Mouse (Mus musculus): ENCODE data around the gene Mdh2. TPM values are rescaled to one million over a fixed set of nuclear protein-coding genes. Genes with fewer than 3 reads are reported as not detected.

The Mdh2 gene
- polyA plus RNA-seq, 1 experiment from 2014 or later = 1,249 TPM

DNA sequence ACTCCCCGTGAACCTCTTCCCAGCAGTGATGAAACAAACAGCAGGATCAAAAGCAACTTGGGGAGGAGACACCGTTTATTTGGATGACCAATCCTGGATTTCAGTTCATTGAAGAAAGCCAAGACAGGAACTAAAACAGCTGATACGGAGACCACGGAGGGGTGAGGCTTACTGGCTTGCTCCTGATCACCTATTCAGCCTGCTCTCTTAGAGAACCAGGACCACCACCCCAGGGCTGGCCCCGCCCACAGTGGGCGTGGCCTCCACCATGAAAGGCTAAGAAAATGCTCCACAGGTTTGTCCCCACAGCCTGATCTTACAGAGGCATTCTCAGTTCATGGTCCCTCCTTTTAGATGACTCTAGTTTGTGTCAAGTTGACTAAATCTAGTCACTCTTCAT, 40.0 kb upstream of the Mdh2 start:
- in situ Hi-C loops (cut with MboI; ENCODE audit: low pct_unique_long_range_greater_than_20kb) = no loop called here
- ChIA-PET CTCF (no interaction called here), POLR2A (interaction anchor here (1.7 kb wide), 1 partner anchor 26 kb away, joined by 3 read pairs; no protein-coding TSS in a partner anchor)
- DNase-seq (ENCODE audit: low read depth, low spot score) (no peak), ATAC-seq (no peak)
- H3K27me3 ChIP-seq = no peaks in the 10 kb centered on the region
- TF ChIP-seq CTCF (IDR thresholded peaks at IDR 0.05) = no peak

DNA sequence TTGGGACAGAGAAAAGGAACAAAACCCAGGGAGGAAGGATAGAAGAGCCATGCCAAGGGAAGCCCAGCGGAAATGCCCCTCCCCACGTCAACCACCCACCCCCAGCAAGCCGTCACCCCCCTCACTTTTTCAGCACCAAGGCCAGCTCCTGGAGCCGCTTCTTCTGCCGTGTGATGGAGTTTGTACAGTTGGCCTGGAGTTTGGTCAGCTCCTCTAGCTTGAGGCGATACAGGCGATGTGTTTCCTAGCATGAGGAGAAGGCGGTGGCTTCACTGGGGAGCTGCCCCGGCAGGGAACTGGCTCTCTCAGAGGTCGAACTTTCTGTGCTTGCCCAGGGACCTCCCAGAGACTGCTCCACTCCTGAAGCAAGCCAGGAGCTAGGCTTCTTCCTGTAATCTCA, 36.1 kb upstream of the Mdh2 start:
- DNase-seq (ENCODE audit: low read depth, low spot score) = no peak
- POLR2A ChIA-PET = interaction anchor here (0.5 kb wide), 1 partner anchor 1360 kb away, joined by 3 read pairs; no protein-coding TSS in a partner anchor
- no peak for ATAC-seq
- CTCF ChIA-PET = interaction anchor here (1.3 to 3.1 kb wide), 2 partner anchors 16 to 126 kb away, joined by 3 to 12 read pairs; no protein-coding TSS in a partner anchor
- no peak for TF ChIP-seq CTCF (IDR thresholded peaks at IDR 0.05)
- no peaks in the 10 kb centered on the region for H3K27me3 ChIP-seq
- in situ Hi-C loops (cut with MboI; ENCODE audit: low pct_unique_long_range_greater_than_20kb) = no loop called here

DNA sequence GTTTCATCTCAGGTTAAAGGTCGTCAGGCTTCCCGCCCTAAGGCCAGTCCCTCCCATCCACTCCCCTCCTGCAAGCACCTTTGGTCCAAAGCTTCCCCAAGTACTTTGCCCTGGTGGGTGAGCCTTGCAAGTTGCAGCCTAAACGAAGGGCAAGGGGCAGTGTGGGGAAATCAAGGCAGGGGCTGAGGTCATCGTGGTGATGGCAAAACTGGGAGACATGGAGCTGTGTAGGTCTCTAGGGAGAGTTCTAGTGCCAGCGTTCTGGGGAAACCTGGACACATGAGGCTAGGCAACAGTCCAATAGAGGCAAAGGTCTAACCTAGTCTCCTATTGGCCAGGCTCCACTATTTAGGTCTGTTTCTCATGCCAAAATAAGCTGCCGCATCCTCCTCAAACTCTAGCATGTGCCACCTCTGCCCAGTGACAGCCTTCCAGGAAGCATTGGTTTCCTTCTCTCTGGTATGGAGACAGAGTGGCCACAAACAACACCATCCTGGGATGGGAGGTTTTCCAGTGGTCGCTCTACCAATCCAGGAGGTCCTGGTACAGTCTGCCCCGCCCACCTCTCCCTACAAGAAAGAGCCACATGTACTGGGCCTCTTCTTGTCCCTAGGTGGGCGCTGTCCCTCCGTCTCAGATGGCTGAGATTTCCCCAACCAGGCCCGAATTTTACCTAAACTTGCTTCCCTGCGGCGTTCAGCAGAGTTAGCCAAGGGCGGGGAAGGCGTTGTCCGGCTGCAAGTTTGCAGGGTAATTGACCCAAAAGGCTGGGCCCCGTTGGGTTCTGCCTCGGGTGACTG, 35.1 kb upstream of the Mdh2 start:
- no peak for TF ChIP-seq CTCF (IDR thresholded peaks at IDR 0.05)
- in situ Hi-C loops (cut with MboI; ENCODE audit: low pct_unique_long_range_greater_than_20kb) = no loop called here

DNA sequence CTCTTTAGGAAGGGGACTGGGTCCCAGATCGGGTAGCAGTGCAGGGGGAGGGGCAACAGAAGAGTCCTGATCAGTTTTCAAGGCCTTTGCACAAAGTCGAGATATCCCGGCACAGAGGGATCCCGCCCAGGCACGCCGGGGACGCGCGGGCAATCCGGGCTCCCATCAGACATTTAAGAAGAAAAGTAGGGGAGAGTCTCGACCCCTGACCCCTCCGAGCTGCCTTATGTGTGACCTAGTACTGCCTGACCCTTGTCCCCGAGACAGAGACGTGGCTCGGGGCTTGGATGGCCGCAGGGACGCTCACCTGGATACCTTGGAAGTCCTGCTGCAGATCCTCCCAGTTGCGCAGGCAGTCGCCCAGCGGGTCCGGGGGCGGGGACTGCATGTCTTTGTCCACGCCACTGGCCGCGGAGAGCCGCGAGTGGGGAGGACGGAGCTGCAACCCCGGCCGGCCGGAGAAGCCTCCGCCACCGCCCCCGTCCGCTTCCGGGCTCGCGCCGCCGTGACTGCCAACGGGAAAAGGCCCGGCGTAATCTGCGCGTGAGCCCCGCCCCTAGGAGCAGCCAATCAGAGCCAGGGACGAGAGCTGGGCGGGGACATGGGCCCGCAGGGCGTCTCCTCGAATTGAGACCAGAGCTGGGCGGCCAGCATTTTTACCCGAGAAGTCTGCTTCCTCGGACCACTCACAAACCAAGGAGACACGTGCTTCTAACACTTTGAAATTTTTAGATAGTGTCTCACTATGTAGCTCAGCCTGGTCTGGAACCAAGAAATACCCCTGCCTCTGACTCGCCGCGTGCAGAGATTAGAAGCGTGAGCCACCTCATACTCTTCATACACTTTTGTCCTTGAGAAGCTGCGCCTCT, 34.3 kb upstream of the Mdh2 start, which contains the start of gene Tmem120a:
Tmem120a (minus strand) TSS at position 708 of the 869 bp plus-strand sequence.
- no peaks in the 10 kb centered on the region for H3K27me3 ChIP-seq
- POLR2A ChIA-PET = interaction anchor here (1.1 kb wide), 1 partner anchor 22 kb away, joined by 3 read pairs; no protein-coding TSS in a partner anchor
- no peak for TF ChIP-seq CTCF (IDR thresholded peaks at IDR 0.05)
- in situ Hi-C loops (cut with MboI; ENCODE audit: low pct_unique_long_range_greater_than_20kb) = no loop called here
- DNase-seq (ENCODE audit: low read depth, low spot score) (no peak), ATAC-seq (peak; percentile 88)
- CTCF ChIA-PET = interaction anchor here (0.9 to 3.1 kb wide), 5 partner anchors 14 to 128 kb away, joined by 3 to 12 read pairs (median 5); no protein-coding TSS in a partner anchor

More for the DNA sequence above, 35.1 kb upstream of the Mdh2 start:
- POLR2A ChIA-PET = no interaction called here
- H3K27me3 ChIP-seq = no peaks in the 10 kb centered on the region
- CTCF ChIA-PET = interaction anchor here (3.1 kb wide), 1 partner anchor 17 kb away, joined by 12 read pairs; no protein-coding TSS in a partner anchor
- no peak for DNase-seq (ENCODE audit: low read depth, low spot score)
- no peak for ATAC-seq

DNA sequence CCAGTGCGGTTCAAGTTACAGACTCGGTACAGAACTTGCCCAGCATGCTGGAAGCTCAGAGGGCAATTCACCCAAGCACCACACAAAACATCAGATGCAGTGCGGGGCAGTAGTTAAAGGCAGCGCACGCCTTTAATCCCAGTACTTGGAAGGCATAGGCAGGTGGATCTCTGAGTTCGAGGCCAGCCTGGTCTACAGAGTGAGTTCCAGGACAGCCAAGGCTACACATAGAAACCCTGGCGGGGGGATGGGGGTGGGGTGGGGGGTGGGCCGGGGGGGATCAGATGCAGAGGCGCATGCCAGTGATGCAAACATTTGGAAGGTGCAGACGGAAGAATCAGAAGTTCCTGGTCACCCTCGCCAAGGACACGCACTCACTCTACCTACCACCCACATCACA, 33.5 kb upstream of the Mdh2 start:
- no peak for ATAC-seq
- CTCF ChIA-PET = interaction anchor here (0.9 to 1.9 kb wide), 5 partner anchors 13 to 129 kb away, joined by 3 to 7 read pairs (median 3); no protein-coding TSS in a partner anchor
- in situ Hi-C loops (cut with MboI; ENCODE audit: low pct_unique_long_range_greater_than_20kb) = loop anchor here (5.0 kb wide), 1 partner anchor 62 kb away; no protein-coding TSS in a partner anchor
- no peak for DNase-seq (ENCODE audit: low read depth, low spot score)
- POLR2A ChIA-PET = interaction anchor here (1.1 kb wide), 1 partner anchor 21 kb away, joined by 3 read pairs; no protein-coding TSS in a partner anchor
- H3K27me3 ChIP-seq = no peaks in the 10 kb centered on the region
- no peak for TF ChIP-seq CTCF (IDR thresholded peaks at IDR 0.05)

DNA sequence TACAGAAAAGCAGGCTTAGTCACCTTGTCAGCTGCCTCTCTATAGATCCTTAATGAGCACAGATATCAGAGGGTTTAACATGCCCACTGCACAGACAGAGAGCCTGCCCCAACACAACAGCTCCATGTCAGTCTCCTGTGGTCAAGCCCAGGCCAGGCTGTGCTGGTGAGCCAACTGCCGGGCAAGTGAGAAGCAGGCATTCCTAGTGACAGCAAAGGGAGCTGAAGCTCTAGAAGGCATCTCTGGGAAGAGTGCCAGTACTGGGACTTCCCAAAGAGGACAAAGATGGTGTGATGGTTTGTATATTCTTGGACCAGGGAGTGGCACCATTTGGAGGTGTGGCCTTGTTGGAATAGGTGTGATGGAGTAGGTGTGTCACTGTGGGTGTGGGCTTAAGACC, 27.2 kb upstream of the Mdh2 start:
- in situ Hi-C loops (cut with MboI; ENCODE audit: low pct_unique_long_range_greater_than_20kb) = no loop called here
- ChIA-PET CTCF (interaction anchor here (2.3 kb wide), 1 partner anchor 120 kb away, joined by 8 read pairs; no protein-coding TSS in a partner anchor), POLR2A (interaction anchor here (1.2 kb wide), 1 partner anchor 62 kb away, joined by 4 read pairs; no protein-coding TSS in a partner anchor)
- DNase-seq (ENCODE audit: low read depth, low spot score) (no peak), ATAC-seq (no peak)
- no peak for TF ChIP-seq CTCF (IDR thresholded peaks at IDR 0.05)
- no peaks in the 10 kb centered on the region for H3K27me3 ChIP-seq

DNA sequence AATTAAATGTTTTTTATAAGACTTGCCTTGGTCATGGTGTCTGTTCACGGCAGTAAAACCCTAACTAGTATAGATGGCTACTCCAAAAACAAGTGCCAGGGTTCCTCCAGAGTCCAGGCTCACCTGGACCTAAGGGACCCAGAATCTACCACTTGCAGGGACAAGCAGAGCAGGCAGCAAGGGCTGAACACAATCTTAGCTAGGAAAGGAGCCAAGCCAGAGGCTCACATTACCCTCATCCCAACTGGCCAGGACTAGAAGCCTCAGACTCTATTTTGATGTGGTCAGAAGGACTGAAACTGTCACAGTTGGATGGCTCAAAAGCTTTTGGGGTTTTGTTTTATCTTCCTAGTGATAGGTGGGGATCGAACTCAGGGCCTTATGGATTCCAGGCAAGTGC, 26.7 kb upstream of the Mdh2 start:
- in situ Hi-C loops (cut with MboI; ENCODE audit: low pct_unique_long_range_greater_than_20kb) = no loop called here
- DNase-seq (ENCODE audit: low read depth, low spot score) (no peak), ATAC-seq (no peak)
- POLR2A ChIA-PET = interaction anchor here (0.6 to 1.2 kb wide), 2 partner anchors 63 to 65 kb away, joined by 3 to 4 read pairs; no protein-coding TSS in a partner anchor
- no peak for TF ChIP-seq CTCF (IDR thresholded peaks at IDR 0.05)
- CTCF ChIA-PET = interaction anchor here (2.3 kb wide), 1 partner anchor 121 kb away, joined by 8 read pairs; no protein-coding TSS in a partner anchor
- H3K27me3 ChIP-seq = no peaks in the 10 kb centered on the region

DNA sequence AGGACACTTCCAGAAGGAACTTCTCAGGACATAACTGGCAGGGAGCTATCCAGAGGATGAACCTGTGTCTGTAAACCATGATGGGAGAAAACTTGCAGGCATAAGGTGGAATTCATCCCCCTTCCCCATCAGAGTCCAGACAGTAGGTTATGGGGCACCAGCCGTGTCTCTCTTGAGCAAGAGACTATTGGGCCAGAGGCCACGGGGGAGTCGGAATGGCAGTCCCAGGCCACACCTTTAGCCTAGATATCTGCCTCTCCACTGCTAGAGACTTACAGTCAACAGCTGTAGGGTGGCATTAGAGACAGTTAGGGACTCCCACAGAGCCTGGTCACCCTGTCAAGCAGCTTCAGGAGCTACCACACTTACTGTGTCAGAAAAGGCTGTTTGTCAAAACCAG, 16.4 kb upstream of the Mdh2 start:
- DNase-seq (ENCODE audit: low read depth, low spot score) (no peak), ATAC-seq (no peak)
- POLR2A ChIA-PET = no interaction called here
- H3K27me3 ChIP-seq = no peaks in the 10 kb centered on the region
- no peak for TF ChIP-seq CTCF (IDR thresholded peaks at IDR 0.05)
- in situ Hi-C loops (cut with MboI; ENCODE audit: low pct_unique_long_range_greater_than_20kb) = no loop called here
- CTCF ChIA-PET = interaction anchor here (1.5 to 4.2 kb wide), 2 partner anchors 132 to 146 kb away, joined by 5 to 23 read pairs; no protein-coding TSS in a partner anchor

DNA sequence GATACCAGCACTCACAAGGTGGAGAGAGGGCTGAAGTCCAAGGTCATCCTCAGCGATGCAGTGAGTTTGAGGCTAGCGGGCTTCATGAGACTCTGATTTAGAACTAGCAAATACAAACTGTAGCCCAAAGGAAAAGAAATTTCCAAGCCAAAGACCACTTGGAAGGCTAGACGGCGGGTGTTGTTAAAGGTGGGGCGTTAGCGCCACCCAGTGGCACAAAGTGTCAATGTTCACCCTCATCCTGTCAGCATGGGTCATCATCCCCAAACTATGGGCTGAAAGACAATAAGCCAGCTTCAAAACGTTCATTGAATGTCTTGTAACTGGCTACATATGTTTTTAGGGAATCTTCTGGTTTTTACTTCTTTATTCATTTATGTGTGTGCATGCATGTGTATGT, 14.8 kb upstream of the Mdh2 start:
- in situ Hi-C loops (cut with MboI; ENCODE audit: low pct_unique_long_range_greater_than_20kb) = no loop called here
- ATAC-seq (peak; percentile 29), DNase-seq (ENCODE audit: low read depth, low spot score) (no peak)
- ChIA-PET POLR2A (no interaction called here), CTCF (interaction anchor here (0.9 to 4.2 kb wide), 7 partner anchors 9 to 368 kb away, joined by 3 to 23 read pairs (median 3); no protein-coding TSS in a partner anchor)
- H3K27me3 ChIP-seq = no peaks in the 10 kb centered on the region
- peak; percentile 86 for TF ChIP-seq CTCF (IDR thresholded peaks at IDR 0.05)

DNA sequence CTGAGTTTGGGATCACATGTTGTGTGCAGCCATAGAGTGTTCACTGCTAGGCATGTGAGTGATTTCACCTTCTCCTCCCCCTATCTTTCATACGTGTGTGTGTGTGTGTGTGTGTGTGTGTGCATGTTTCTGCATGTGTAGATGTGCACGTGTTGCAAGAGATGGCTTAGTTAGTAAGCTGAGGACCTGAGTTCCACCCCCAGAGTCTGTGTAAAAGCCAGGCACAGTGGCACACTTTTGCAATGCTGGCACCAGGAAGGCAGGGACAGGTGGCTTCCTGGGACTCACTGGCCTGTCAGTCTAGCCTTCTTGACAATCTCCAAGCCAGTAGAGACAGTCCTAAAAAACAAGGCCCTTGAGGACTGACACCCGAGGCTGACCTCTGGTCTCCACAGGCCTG, 13.3 kb upstream of the Mdh2 start:
- no peak for ATAC-seq
- in situ Hi-C loops (cut with MboI; ENCODE audit: low pct_unique_long_range_greater_than_20kb) = loop anchor here (5.0 kb wide), 2 partner anchors 148 to 363 kb away; no protein-coding TSS in a partner anchor
- H3K27me3 ChIP-seq = no peaks in the 10 kb centered on the region
- no peak for TF ChIP-seq CTCF (IDR thresholded peaks at IDR 0.05)
- DNase-seq (ENCODE audit: low read depth, low spot score) = no peak
- ChIA-PET CTCF (interaction anchor here (3.9 to 4.2 kb wide), 2 partner anchors 134 to 149 kb away, joined by 23 read pairs; no protein-coding TSS in a partner anchor), POLR2A (no interaction called here)

Measured in Patski (cell line).